Mouse (Mus musculus): Measurements from ENCODE around the gene Arhgef16.

Gene Arhgef16

GRCm38 (mm10) chr4:154293735-154294201 lies 7.7 kb downstream of the Arhgef16 start:
- DNase-seq (ENCODE audit: low read depth, low spot score): no peak

- DNase-seq (ENCODE audit: low read depth, low spot score): no peak
Observed at GRCm38 (mm10) chr4:154283671-154284070, 17.8 kb downstream of the Arhgef16 start.

GRCm38 (mm10) chr4:154279481-154279880 lies 22.0 kb downstream of the Arhgef16 start:
- DNase-seq (ENCODE audit: low read depth, low spot score): no peak

- peak; percentile 80 for DNase-seq (ENCODE audit: low read depth, low spot score)
Observed at GRCm38 (mm10) chr4:154273000-154273399, 28.5 kb downstream of the Arhgef16 start.

- no peak for DNase-seq (ENCODE audit: low read depth, low spot score)
Observed at GRCm38 (mm10) chr4:154269520-154269919, 32.0 kb downstream of the Arhgef16 start.

- DNase-seq (ENCODE audit: low read depth, low spot score): no peak
Observed at GRCm38 (mm10) chr4:154267511-154267910, 34.0 kb downstream of the Arhgef16 start.

- no peak for DNase-seq (ENCODE audit: low read depth, low spot score)
Observed at GRCm38 (mm10) chr4:154262071-154262470, 39.4 kb downstream of the Arhgef16 start.

GRCm38 (mm10) chr4:154260755-154261154 lies 40.7 kb downstream of the Arhgef16 start:
- DNase-seq (ENCODE audit: low read depth, low spot score): no peak

GRCm38 (mm10) chr4:154252537-154253255 lies 48.8 kb downstream of the Arhgef16 start:
- DNase-seq (ENCODE audit: low read depth, low spot score): no peak

- no peak for DNase-seq (ENCODE audit: low read depth, low spot score)
Observed at GRCm38 (mm10) chr4:154249316-154249715, 52.2 kb downstream of the Arhgef16 start.

GRCm38 (mm10) chr4:154248092-154248805 lies 53.2 kb downstream of the Arhgef16 start:
- DNase-seq (ENCODE audit: low read depth, low spot score): no peak

- DNase-seq (ENCODE audit: low read depth, low spot score): no peak
Observed at GRCm38 (mm10) chr4:154247207-154248091, 54.0 kb downstream of the Arhgef16 start.

- DNase-seq (ENCODE audit: low read depth, low spot score): peak; percentile 87
Observed at GRCm38 (mm10) chr4:154246115-154247040, 55.1 kb downstream of the Arhgef16 start.

- no peak for DNase-seq (ENCODE audit: low read depth, low spot score)
Observed at GRCm38 (mm10) chr4:154245342-154245741, 56.1 kb downstream of the Arhgef16 start.

- no peak for DNase-seq (ENCODE audit: low read depth, low spot score)
Observed at GRCm38 (mm10) chr4:154240608-154241007, 60.9 kb downstream of the Arhgef16 start.

GRCm38 (mm10) chr4:154239199-154239598 lies 62.3 kb downstream of the Arhgef16 start:
- no peak for DNase-seq (ENCODE audit: low read depth, low spot score)

- DNase-seq (ENCODE audit: low read depth, low spot score): peak; percentile 68
Observed at GRCm38 (mm10) chr4:154237306-154237705, 64.2 kb downstream of the Arhgef16 start.

- no peak for DNase-seq (ENCODE audit: low read depth, low spot score)
Observed at GRCm38 (mm10) chr4:154236893-154237292, 64.6 kb downstream of the Arhgef16 start.

- no peak for DNase-seq (ENCODE audit: low read depth, low spot score)
Observed at GRCm38 (mm10) chr4:154236001-154236400, 65.5 kb downstream of the Arhgef16 start.

GRCm38 (mm10) chr4:154232295-154232694 lies 69.2 kb downstream of the Arhgef16 start:
- no peak for DNase-seq (ENCODE audit: low read depth, low spot score)

- no peak for DNase-seq (ENCODE audit: low read depth, low spot score)
Observed at GRCm38 (mm10) chr4:154231380-154231779, 70.1 kb downstream of the Arhgef16 start.

Measured in ES-CJ7 (cell line).